Mouse (Mus musculus) intestine, embryonic 16.5 days (tissue): ENCODE measurements at regions not wholly inside any gene's neighbourhood (a gene's known extent, or its start where the extent isn't known, plus 50 kb on each side); places are given as distances from the start of the nearest gene placed in this dataset.
A peak's percentile ranks its signal among the peaks of the same experiment; 100 is the strongest.

Source experiments
- ATAC-seq: fragments of 200-750 bp; cut with Nextera tagmentation; 2 replicates; pipeline ENCODE4 v1.8.0; 2017; ENCODE audit warnings: moderate TSS enrichment, moderate library complexity
- H3K27ac ChIP-seq: fragments of 300-500 bp; sonication (generic); 2 replicates; pipeline ENCODE4 v1.5.1; 2014; ENCODE audit warnings: mild to moderate bottlenecking, low read length
- H3K27me3 ChIP-seq: fragments of 300-500 bp; sonication (generic); replicated peaks from 2 replicates; pipeline ENCODE4 v1.6.1; 2014; ENCODE audit warnings: low read length, control low read depth, mixed read lengths; ENCODE audit not compliant: control insufficient read depth, insufficient read depth
- H3K36me3 ChIP-seq: fragments of 300-500 bp; sonication (generic); 2 replicates; pipeline ENCODE4 v1.6.1; 2014; ENCODE audit warnings: low read length, control low read depth; ENCODE audit not compliant: control insufficient read depth, insufficient read depth
- H3K4me1 ChIP-seq: fragments of 300-500 bp; sonication (generic); 2 replicates; pipeline ENCODE4 v1.6.1; 2014; ENCODE audit warnings: low read length, control low read depth, mixed read lengths; ENCODE audit not compliant: control insufficient read depth, insufficient read depth
- H3K4me2 ChIP-seq: fragments of 300-500 bp; sonication (generic); 2 replicates; pipeline ENCODE4 v1.6.1; 2014; ENCODE audit warnings: low read depth, low read length, control low read depth
- H3K4me3 ChIP-seq: fragments of 300-500 bp; sonication (generic); 2 replicates; pipeline ENCODE4 v1.5.1; 2014; ENCODE audit warnings: mild to moderate bottlenecking, low read length
- H3K9ac ChIP-seq: fragments of 300-500 bp; sonication (generic); 2 replicates; pipeline ENCODE4 v1.6.1; 2014; ENCODE audit warnings: low read depth, low read length
- H3K9me3 ChIP-seq: fragments of 300-500 bp; sonication (generic); 2 replicates; pipeline ENCODE4 v1.6.1; 2016; ENCODE audit warnings: low read length, control low read depth; ENCODE audit not compliant: control insufficient read depth
- WGBS: fragments of 180-500 bp; shearing (Covaris S2); extraction: QIAGEN DNeasy Blood & Tissue Kit; methylation state at CpG from one replicate; pipeline ENCODE4 v1.1.7; 2014; 5-methylcytosine and 5-hydroxymethylcytosine counted together

DNA sequence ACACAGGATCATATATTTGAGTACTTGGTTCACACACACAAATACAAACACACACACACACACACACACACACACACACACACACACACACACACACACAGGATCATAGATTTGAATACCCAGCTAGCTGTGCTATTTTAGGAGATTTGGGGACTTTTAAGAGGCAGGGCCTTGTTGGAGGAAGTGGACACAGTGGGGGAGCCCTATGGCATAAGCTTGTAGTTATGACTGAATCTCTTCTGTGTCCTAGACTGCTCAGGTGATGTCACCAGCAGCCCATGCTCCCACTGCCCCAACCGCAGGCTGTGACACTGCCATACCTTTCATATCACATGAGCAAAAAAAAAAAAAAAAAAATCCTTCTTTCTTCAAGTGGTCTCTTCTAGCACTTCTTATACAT, 110.1 kb downstream of the Spata18 start:
- no peaks in the 10 kb centered on the region for H3K36me3 ChIP-seq
- ATAC-seq = no peak
- no peaks in the 10 kb centered on the region for H3K9me3 ChIP-seq
- no peak overlapping the region for H3K4me2 ChIP-seq
- H3K27ac ChIP-seq = no peak overlapping the region
- no peaks in the 10 kb centered on the region for H3K27me3 ChIP-seq
- WGBS = 64% methylated on average over 1 of the region's 1 CpGs
- H3K9ac ChIP-seq = no peak overlapping the region
- no peak overlapping the region for H3K4me3 ChIP-seq
- H3K4me1 ChIP-seq = 0 out of 2 replicates have a peak, but pooled peaks cover 4% of the 10 kb centered on the region

DNA sequence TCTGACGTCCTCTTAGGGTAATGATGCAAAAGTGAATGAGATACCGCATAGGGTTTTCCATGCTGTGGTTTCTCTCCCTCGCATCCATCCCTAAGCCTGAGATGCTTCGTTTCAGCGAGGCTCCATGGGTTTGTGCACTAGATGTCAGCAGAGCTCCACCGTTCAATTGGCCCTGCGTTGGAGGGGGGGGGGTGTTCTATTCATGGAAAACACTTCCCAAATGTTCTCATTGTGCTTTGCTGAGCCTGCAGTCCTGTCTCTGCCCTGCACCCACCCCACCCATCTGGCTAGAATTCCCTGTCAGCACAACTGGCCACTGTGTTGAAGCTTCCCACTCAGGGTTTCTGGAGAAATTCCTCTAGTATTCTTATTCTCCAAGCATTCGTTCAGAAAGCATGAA, 110.5 kb downstream of the Spata18 start:
- no peak overlapping the region for H3K9ac ChIP-seq

GRCm38 (mm10) chr5:73764226-73764625, 113.0 kb downstream of the Spata18 start:
- Histone ChIP-seq H3K36me3 (no peaks in the 10 kb centered on the region), H3K4me1 (0 out of 2 replicates have a peak, but pooled peaks cover 4% of the 10 kb centered on the region), H3K27ac (no peak overlapping the region), H3K4me3 (no peak overlapping the region), H3K27me3 (no peaks in the 10 kb centered on the region), H3K9ac (no peak overlapping the region), H3K9me3 (no peaks in the 10 kb centered on the region), H3K4me2 (no peak overlapping the region)
- ATAC-seq = no peak
- 77% methylated on average over 1 of the region's 1 CpGs for WGBS

More for the DNA sequence above, 110.5 kb downstream of the Spata18 start:
- Histone ChIP-seq H3K4me2 (no peak overlapping the region), H3K4me1 (0 out of 2 replicates have a peak, but pooled peaks cover 4% of the 10 kb centered on the region), H3K9me3 (no peaks in the 10 kb centered on the region), H3K36me3 (no peaks in the 10 kb centered on the region), H3K27me3 (no peaks in the 10 kb centered on the region), H3K27ac (no peak overlapping the region), H3K4me3 (no peak overlapping the region)
- peak; percentile 59 for ATAC-seq
- 31% methylated on average over 8 of the region's 8 CpGs for WGBS

DNA sequence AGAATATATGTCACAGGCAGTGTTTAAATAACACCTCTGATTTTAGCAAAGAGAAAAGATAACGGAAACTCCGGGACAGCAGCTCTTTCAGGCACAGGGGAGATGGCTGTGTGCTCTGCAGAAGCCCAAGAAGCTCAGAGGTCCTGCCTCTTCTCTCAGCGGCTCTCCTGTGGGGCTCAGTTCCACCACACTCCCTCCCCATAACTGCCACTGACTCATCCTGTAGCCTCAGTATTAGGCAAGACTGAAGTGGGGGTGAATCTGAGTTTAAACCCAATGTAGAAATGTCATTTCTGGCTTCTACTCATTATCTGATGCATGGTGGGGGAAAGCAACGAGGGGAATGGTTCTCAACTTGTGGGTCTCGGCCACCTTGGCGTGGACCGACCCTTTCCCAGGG, 114.3 kb downstream of the Spata18 start:
- Histone ChIP-seq H3K4me1 (0 out of 2 replicates have a peak, but pooled peaks cover 4% of the 10 kb centered on the region), H3K9me3 (no peaks in the 10 kb centered on the region), H3K4me2 (no peak overlapping the region), H3K36me3 (no peaks in the 10 kb centered on the region), H3K27me3 (no peaks in the 10 kb centered on the region), H3K27ac (no peak overlapping the region), H3K9ac (no peak overlapping the region), H3K4me3 (no peak overlapping the region)
- ATAC-seq = no peak
- WGBS = 81% methylated on average over 7 of the region's 7 CpGs

- H3K9ac ChIP-seq = no peak overlapping the region
- H3K4me1 ChIP-seq = no peaks in the 10 kb centered on the region
- no peak overlapping the region for H3K4me3 ChIP-seq
- H3K9me3 ChIP-seq = no peaks in the 10 kb centered on the region
- WGBS = 59% methylated on average over 3 of the region's 3 CpGs
- no peak overlapping the region for H3K4me2 ChIP-seq
- H3K36me3 ChIP-seq = no peaks in the 10 kb centered on the region
- ATAC-seq = no peak
- no peak overlapping the region for H3K27ac ChIP-seq
- no peaks in the 10 kb centered on the region for H3K27me3 ChIP-seq
Measured at GRCm38 (mm10) chr5:73768253-73768652, 117.1 kb downstream of the Spata18 start.

DNA sequence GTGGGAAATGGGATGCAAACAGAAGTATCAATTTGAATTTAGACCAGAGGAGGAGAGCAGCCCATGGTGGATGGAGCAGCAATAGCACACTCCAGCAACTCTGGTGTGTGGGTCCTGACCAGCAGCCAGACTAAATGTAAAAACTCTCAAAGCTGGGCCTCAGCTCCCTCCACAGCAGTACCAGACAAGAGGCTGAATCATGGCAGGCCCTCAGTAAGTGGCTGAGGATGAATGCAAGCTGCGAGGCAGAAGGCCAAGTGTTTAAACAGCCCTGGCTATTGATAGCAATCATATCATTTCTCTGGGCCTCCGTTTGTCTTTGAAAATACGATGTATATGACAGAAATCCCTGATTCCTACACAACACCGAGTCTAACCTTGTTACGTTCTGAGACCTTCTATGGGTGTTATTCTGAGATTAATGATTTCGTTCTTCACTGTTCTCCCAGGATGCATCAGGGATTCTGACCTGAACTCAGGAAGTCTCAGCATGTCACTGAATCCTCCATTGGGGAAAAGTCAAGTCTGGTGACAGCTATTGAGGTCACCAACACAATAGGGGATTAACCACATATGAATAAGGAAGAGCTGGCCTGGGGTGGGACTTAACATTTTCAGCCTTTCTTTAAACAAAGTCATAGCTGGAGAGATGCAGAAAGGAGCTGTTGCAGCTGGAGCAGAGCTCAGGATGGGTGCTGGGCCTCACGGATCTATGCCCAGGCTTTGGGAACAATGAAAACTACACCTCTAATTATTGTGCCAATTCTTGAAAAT, 124.8 kb downstream of the Spata18 start:
- Histone ChIP-seq H3K9me3 (no peaks in the 10 kb centered on the region), H3K4me3 (no peak overlapping the region), H3K4me1 (peaks cover 6% of the 10 kb centered on the region; the same call in 1 of the 2 replicates), H3K27me3 (no peaks in the 10 kb centered on the region), H3K9ac (no peak overlapping the region; the same call in 1 of the 2 replicates), H3K4me2 (no peak overlapping the region), H3K27ac (peak overlapping the region; percentile 61), H3K36me3 (no peaks in the 10 kb centered on the region)
- WGBS = 61% methylated on average over 7 of the region's 7 CpGs
- no peak for ATAC-seq

DNA sequence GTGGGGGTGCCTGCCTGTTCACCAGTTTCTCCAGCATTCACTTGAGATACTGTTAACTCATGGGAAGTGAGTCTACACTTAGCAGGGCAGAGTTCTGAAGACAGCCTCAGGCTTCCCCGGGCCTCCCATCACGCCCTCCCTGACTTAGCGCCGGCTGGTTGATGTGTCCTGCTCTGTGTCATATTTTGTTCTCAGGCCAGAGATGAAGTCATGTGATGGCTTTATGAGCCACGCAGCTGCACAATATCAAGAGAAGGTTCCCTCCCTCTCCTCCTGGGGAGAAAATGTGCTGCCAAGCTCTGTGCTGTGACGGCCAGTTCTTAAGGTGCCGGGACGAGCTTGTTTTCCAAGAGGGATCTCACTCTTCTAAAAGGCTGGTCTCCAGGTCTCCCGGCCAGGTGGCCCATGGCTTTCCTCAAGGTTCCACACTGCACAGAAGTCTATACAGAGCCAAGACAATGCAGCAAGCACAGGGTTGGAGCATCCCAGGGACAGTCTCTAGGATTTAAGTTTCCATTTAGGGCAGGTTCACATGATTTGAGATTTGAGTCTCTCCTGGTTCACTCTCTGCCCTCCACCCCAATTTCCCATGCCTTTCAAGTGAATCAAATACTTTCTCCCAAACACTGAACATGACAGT, 126.2 kb downstream of the Spata18 start:
- ATAC-seq = peak; percentile 89
- WGBS = 41% methylated on average over 9 of the region's 9 CpGs
- Histone ChIP-seq H3K4me3 (no peak overlapping the region), H3K4me1 (peaks cover 6% of the 10 kb centered on the region; the same call in 1 of the 2 replicates), H3K4me2 (no peak overlapping the region), H3K36me3 (no peaks in the 10 kb centered on the region), H3K9me3 (no peaks in the 10 kb centered on the region), H3K9ac (no peak overlapping the region), H3K27me3 (no peaks in the 10 kb centered on the region), H3K27ac (peak overlapping the region; percentile 23)

- Histone ChIP-seq H3K9ac (no peak overlapping the region), H3K4me3 (no peak overlapping the region), H3K4me1 (peaks cover 2% of the 10 kb centered on the region; the same call in 1 of the 2 replicates), H3K4me2 (no peak overlapping the region), H3K36me3 (no peaks in the 10 kb centered on the region), H3K27me3 (no peaks in the 10 kb centered on the region), H3K9me3 (no peaks in the 10 kb centered on the region), H3K27ac (no peak overlapping the region)
- 93% methylated on average over 23 of the region's 23 CpGs for WGBS
- no peak for ATAC-seq
Measured at GRCm38 (mm10) chr5:73781190-73781940, 130.2 kb downstream of the Spata18 start.
